Mouse (Mus musculus) telencephalon, adult 2 months (tissue): ENCODE measurements around the gene Nlgn2.
"Not testable (repeated sequence)": the region's sequence is repeated elsewhere in the genome, so short reads cannot be mapped to it uniquely, and the experiment has no call there.

ENCODE experiments used
- DNase-seq: peaks from one replicate; pipeline ENCODE4 v3.0.0-alpha.2; 2011; ENCODE audit warnings: low read depth, low spot score

Nlgn2 gene

GRCm38 (mm10) chr11:69864138-69864860 is 26.7 kb upstream of the Nlgn2 start:
- DNase-seq: no peak

GRCm38 (mm10) chr11:69863729-69864128 is 26.1 kb upstream of the Nlgn2 start:
- DNase-seq: not testable (repeated sequence)

- DNase-seq: no peak
These were observed 20.8 kb upstream of the Nlgn2 start, which contains the start of gene Tnk1 for GRCm38 (mm10) chr11:69858113-69858998. Gene Tnk1, minus strand, starts transcription at chr11:69858730.

GRCm38 (mm10) chr11:69855347-69855746 is 17.8 kb upstream of the Nlgn2 start:
- DNase-seq: no peak

GRCm38 (mm10) chr11:69854680-69855079 is 17.1 kb upstream of the Nlgn2 start:
- no peak for DNase-seq

GRCm38 (mm10) chr11:69853994-69854393 is 16.4 kb upstream of the Nlgn2 start:
- no peak for DNase-seq

GRCm38 (mm10) chr11:69850754-69851153 is 13.2 kb upstream of the Nlgn2 start:
- DNase-seq: no peak

GRCm38 (mm10) chr11:69849884-69850283 is 12.3 kb upstream of the Nlgn2 start:
- DNase-seq: no peak

- DNase-seq: no peak
These were observed 11.5 kb upstream of the Nlgn2 start for GRCm38 (mm10) chr11:69849128-69849527.

- no peak for DNase-seq
These were observed 10.4 kb upstream of the Nlgn2 start for GRCm38 (mm10) chr11:69848021-69848420.

GRCm38 (mm10) chr11:69846738-69847688 is 9.4 kb upstream of the Nlgn2 start:
- DNase-seq: no peak

- DNase-seq: peak; percentile 60
These were observed 8.7 kb upstream of the Nlgn2 start, which contains the start of gene Plscr3 for GRCm38 (mm10) chr11:69846198-69846680. Gene Plscr3, plus strand, starts transcription at chr11:69846376.

GRCm38 (mm10) chr11:69838714-69839104 is 1.1 kb upstream of the Nlgn2 start:
- no peak for DNase-seq

- peak; percentile 99 for DNase-seq
These were observed 549 bp upstream of the Nlgn2 start, which contains the start of gene Tmem256 for GRCm38 (mm10) chr11:69837952-69838713. Gene Tmem256, plus strand, starts transcription at chr11:69838514.

GRCm38 (mm10) chr11:69836703-69837576 is 644 bp downstream of the Nlgn2 start:
- no peak for DNase-seq

- DNase-seq: no peak
These were observed 1.6 kb downstream of the Nlgn2 start for GRCm38 (mm10) chr11:69835966-69836335.

- no peak for DNase-seq
These were observed 2.1 kb downstream of the Nlgn2 start for GRCm38 (mm10) chr11:69835326-69835965.

GRCm38 (mm10) chr11:69834001-69834549 is 3.5 kb downstream of the Nlgn2 start:
- DNase-seq: no peak

GRCm38 (mm10) chr11:69833554-69833953 is 4.0 kb downstream of the Nlgn2 start:
- no peak for DNase-seq
